Mouse (Mus musculus) lung, postnatal 0 days (tissue): Measurements from ENCODE around the gene Atp5d. TPM values are rescaled to one million over a fixed set of nuclear protein-coding genes. Genes with fewer than 3 reads are reported as not detected.

Experiments
- ATAC-seq: fragments of 200-750 bp; cut with Nextera tagmentation; 2 replicates; pipeline ENCODE4 v1.8.0; 2017; ENCODE audit warnings: moderate library complexity
- DNase-seq: peaks from one replicate; pipeline ENCODE4 v3.0.0-alpha.2; 2016; ENCODE audit warnings: low spot score
- H3K27ac ChIP-seq: fragments of 300-500 bp; sonication (generic); 2 replicates; pipeline ENCODE4 v1.5.1; 2014; ENCODE audit warnings: antibody characterized with exemption, mild to moderate bottlenecking, low read length, mixed read lengths
- H3K27me3 ChIP-seq: fragments of 300-500 bp; sonication (generic); replicated peaks from 2 replicates; pipeline ENCODE4 v1.6.1; 2014; ENCODE audit warnings: low read length, mixed read lengths; ENCODE audit not compliant: insufficient read depth
- H3K36me3 ChIP-seq: fragments of 300-500 bp; sonication (generic); 2 replicates; pipeline ENCODE4 v1.6.1; 2014; ENCODE audit warnings: low read length, mixed read lengths; ENCODE audit not compliant: insufficient read depth
- H3K4me1 ChIP-seq: fragments of 300-500 bp; sonication (generic); 2 replicates; pipeline ENCODE4 v1.6.1; 2014; ENCODE audit warnings: antibody characterized with exemption, low read depth, low read length, mixed read lengths; ENCODE audit not compliant: insufficient read depth
- H3K4me2 ChIP-seq: fragments of 300-500 bp; sonication (generic); replicated peaks from 2 replicates; pipeline ENCODE4 v1.6.1; 2014; ENCODE audit warnings: low read depth, mild to moderate bottlenecking, low read length, moderate library complexity, mixed read lengths
- H3K4me3 ChIP-seq: fragments of 300-500 bp; sonication (generic); 2 replicates; pipeline ENCODE4 v1.5.1; 2014; ENCODE audit warnings: low read depth, low read length
- H3K9ac ChIP-seq: fragments of 300-500 bp; sonication (generic); replicated peaks from 2 replicates; pipeline ENCODE4 v1.6.1; 2014; ENCODE audit warnings: low read depth, mild to moderate bottlenecking
- H3K9me3 ChIP-seq: fragments of 300-500 bp; sonication (generic); 2 replicates; pipeline ENCODE4 v1.6.1; 2016; ENCODE audit warnings: low read length, mixed read lengths
- CTCF ChIP-seq: IDR thresholded peaks from 2 replicates; pipeline ENCODE4 v1.5.1; 2016; ENCODE audit warnings: antibody characterized with exemption, mild to moderate bottlenecking
- EP300 ChIP-seq: IDR thresholded peaks from 2 replicates; pipeline ENCODE4 v1.6.1; 2016; ENCODE audit warnings: antibody characterized with exemption, mild to moderate bottlenecking, control low read depth
- WGBS: fragments of 180-500 bp; shearing (Covaris S2); extraction: QIAGEN DNeasy Blood & Tissue Kit; methylation state at CpG from one replicate; pipeline ENCODE4 v1.1.7; 2014; 5-methylcytosine and 5-hydroxymethylcytosine counted together
- polyA plus RNA-seq: library from polyadenylated mRNA; unstranded; fragments of >200 nt; fragmentation: Nextera tagmentation; extraction: Ambion mirVana; gene quantifications from 2 replicates; pipeline ENCODE4 v1.2.1, GENCODE M21; 2015

Gene Atp5d
- polyA plus RNA-seq, 1 experiment from 2014 or later = 491 TPM

- H3K9ac ChIP-seq = no peak overlapping the region
- H3K4me1 ChIP-seq = peaks cover 15% of the 10 kb centered on the region; the same call in 1 of the 2 replicates
- no peak for ATAC-seq
These were observed 6.7 kb downstream of the Atp5d start for GRCm38 (mm10) chr10:80144864-80145838.

GRCm38 (mm10) chr10:80145896-80146295, 7.5 kb downstream of the Atp5d start:
- Histone ChIP-seq H3K4me3 (no peak overlapping the region), H3K4me2 (no peak overlapping the region), H3K27ac (peak overlapping the region; percentile 100), H3K4me1 (peaks cover 15% of the 10 kb centered on the region; the same call in 1 of the 2 replicates), H3K36me3 (peaks cover 6% of the 10 kb centered on the region; the same call in 1 of the 2 replicates), H3K9ac (no peak overlapping the region), H3K27me3 (no peaks in the 10 kb centered on the region), H3K9me3 (no peaks in the 10 kb centered on the region)
- DNase-seq = peak; percentile 56
- no peak for ATAC-seq
- WGBS = 64% methylated on average over 6 of the region's 6 CpGs
- no peak for TF ChIP-seq CTCF
- TF ChIP-seq EP300 = 0 out of 2 replicates have a peak, but pooled peaks have one; percentile 13

More at GRCm38 (mm10) chr10:80144864-80145838, 6.7 kb downstream of the Atp5d start:
- 70% methylated on average over 20 of the region's 20 CpGs for WGBS
- H3K27me3 ChIP-seq = no peaks in the 10 kb centered on the region
- no peak for TF ChIP-seq EP300
- peak; percentile 94 for TF ChIP-seq CTCF
- peaks cover 6% of the 10 kb centered on the region; the same call in 1 of the 2 replicates for H3K36me3 ChIP-seq
- H3K4me2 ChIP-seq = no peak overlapping the region
- H3K9me3 ChIP-seq = no peaks in the 10 kb centered on the region
- no peak overlapping the region for H3K4me3 ChIP-seq
- DNase-seq = peak; percentile 81
- H3K27ac ChIP-seq = peak overlapping the region; percentile 100

GRCm38 (mm10) chr10:80146568-80147011, 8.2 kb downstream of the Atp5d start:
- Histone ChIP-seq H3K4me1 (peaks cover 18% of the 10 kb centered on the region), H3K4me3 (no peak overlapping the region), H3K9ac (0 out of 2 replicates have a peak overlapping the region, but pooled peaks have one; percentile 12), H3K36me3 (peaks cover 6% of the 10 kb centered on the region; the same call in 1 of the 2 replicates), H3K4me2 (no peak overlapping the region), H3K27ac (peak overlapping the region; percentile 100), H3K9me3 (no peaks in the 10 kb centered on the region), H3K27me3 (no peaks in the 10 kb centered on the region)
- DNase-seq = peak; percentile 37
- TF ChIP-seq EP300 (peak; percentile 86), CTCF (no peak)
- ATAC-seq = no peak
- WGBS = 62% methylated on average over 4 of the region's 4 CpGs

- Histone ChIP-seq H3K4me2 (0 out of 2 replicates have a peak overlapping the region, but pooled peaks have one; percentile 90), H3K36me3 (peaks cover 6% of the 10 kb centered on the region; the same call in 1 of the 2 replicates), H3K9ac (no peak overlapping the region), H3K27me3 (no peaks in the 10 kb centered on the region), H3K27ac (peak overlapping the region; percentile 100), H3K9me3 (no peaks in the 10 kb centered on the region), H3K4me1 (peaks cover 22% of the 10 kb centered on the region), H3K4me3 (no peak overlapping the region; the same call in 1 of the 2 replicates)
- no peak for TF ChIP-seq CTCF
- TF ChIP-seq EP300 = no peak
- 63% methylated on average over 5 of the region's 5 CpGs for WGBS
- peak; percentile 51 for DNase-seq
- no peak for ATAC-seq
These were observed 8.8 kb downstream of the Atp5d start for GRCm38 (mm10) chr10:80147146-80147718.

GRCm38 (mm10) chr10:80147719-80148601, 9.5 kb downstream of the Atp5d start, which contains the start of gene Midn:
Midn (plus strand) TSS chr10:80148272.
- Histone ChIP-seq H3K27ac (peak within 1 kb of the TSS; percentile 100), H3K4me3 (peak within 1 kb of the TSS; percentile 85), H3K4me2 (peak within 1 kb of the TSS; percentile 90), H3K9ac (peak within 1 kb of the TSS; percentile 83), H3K27me3 (no peaks in the 10 kb centered on the region), H3K4me1 (peaks cover 23% of the 10 kb centered on the region), H3K36me3 (peaks cover 6% of the 10 kb centered on the region; the same call in 1 of the 2 replicates), H3K9me3 (no peaks in the 10 kb centered on the region)
- DNase-seq (peak; percentile 89), ATAC-seq (peak; percentile 56)
- TF ChIP-seq CTCF (peak; percentile 74), EP300 (peak; percentile 72)
- under 1% methylated on average over 30 of the region's 42 CpGs for WGBS
